Mouse (Mus musculus) liver, embryonic 16.5 days (tissue): Measurements from ENCODE around the gene Gpam. TPM values are rescaled to one million over a fixed set of nuclear protein-coding genes. Genes with fewer than 3 reads are reported as not detected.

ENCODE experiments used
- polyA plus RNA-seq: library from polyadenylated mRNA; unstranded; fragments of >200 nt; fragmentation: Nextera tagmentation; extraction: Ambion mirVana; gene quantifications from 2 replicates; pipeline ENCODE4 v1.2.1, GENCODE M21; 2015

Gene Gpam
- polyA plus RNA-seq, 1 experiment from 2014 or later, result 45.2 TPM

Other genes with a start within 250 kb of the Gpam start
- gene Tectb, start 53.5 kb upstream of the Gpam start, polyA plus RNA-seq, result 0.40 and 0.53 TPM in 2 replicates
- 0.02 and 0.05 TPM in 2 replicates for gene Gucy2g, start 114.0 kb upstream of the Gpam start, polyA plus RNA-seq
- gene Acsl5, start 124.7 kb upstream of the Gpam start, polyA plus RNA-seq, result 203 and 205 TPM in 2 replicates
- gene Zdhhc6, start 188.8 kb upstream of the Gpam start, polyA plus RNA-seq, result 46.9 and 48.5 TPM in 2 replicates
- 12.3 and 12.8 TPM in 2 replicates for gene Vti1a, start 189.1 kb upstream of the Gpam start, polyA plus RNA-seq